Mouse (Mus musculus) MEL (cell line): ENCODE data around the gene Dusp1. TPM values are rescaled to one million over a fixed set of nuclear protein-coding genes. Genes with fewer than 3 reads are reported as not detected.

ENCODE experiments used
- DNase-seq: peaks from one replicate; pipeline ENCODE4 v3.0.0; 2011; ENCODE audit warnings: low read depth, low spot score
- H3K27ac ChIP-seq: 2 replicates; pipeline ENCODE4 v1.5.1; 2012; ENCODE audit warnings: low read depth, mild to moderate bottlenecking, control low read depth, low read length, moderate library complexity; ENCODE audit not compliant: control insufficient read depth
- H3K27me3 ChIP-seq, 2 experiments: fragments of 150-350 bp in 1 of 2; sonication (generic) in 1 of 2; 2 replicates each; pipeline ENCODE4 v1.6.1; 2012; ENCODE audit warnings: low read length in 2 of 2, mild to moderate bottlenecking in 2 of 2, improper control_type of control experiment in 1 of 2, moderate library complexity in 1 of 2; ENCODE audit not compliant: insufficient read depth in 2 of 2, control insufficient read depth in 1 of 2
- H3K36me3 ChIP-seq, 2 experiments: 2 replicates each; pipeline ENCODE4 v1.6.1; 2012 to 2014; ENCODE audit warnings: low read length in 2 of 2, improper control_type of control experiment in 1 of 2, inconsistent platforms in 1 of 2, mild to moderate bottlenecking in 1 of 2; ENCODE audit not compliant: insufficient read depth in 2 of 2, control insufficient read depth in 1 of 2
- H3K4me1 ChIP-seq, 2 experiments: fragments of 150-350 bp in 1 of 2; sonication (generic) in 1 of 2; 2 replicates each; pipeline ENCODE4 v1.6.1; 2012; ENCODE audit warnings: low read length in 2 of 2, improper control_type of control experiment in 1 of 2, mild to moderate bottlenecking in 1 of 2; ENCODE audit not compliant: insufficient read depth in 2 of 2, control insufficient read depth in 1 of 2
- H3K4me3 ChIP-seq, 2 experiments: fragments of 150-350 bp in 1 of 2; sonication (generic) in 1 of 2; 2 replicates each; pipeline ENCODE4 v1.5.1; 2012; ENCODE audit warnings: low read depth in 2 of 2, low read length in 2 of 2, mild to moderate bottlenecking in 2 of 2, moderate library complexity in 2 of 2, control low read depth in 1 of 2, improper control_type of control experiment in 1 of 2; ENCODE audit not compliant: control insufficient read depth in 1 of 2, insufficient read depth in 1 of 2
- H3K79me2 ChIP-seq: 2 replicates; pipeline ENCODE4 v1.6.1; 2012; ENCODE audit warnings: mild to moderate bottlenecking, low read length, moderate library complexity; ENCODE audit not compliant: control insufficient read depth, poor library complexity, insufficient read depth
- H3K9ac ChIP-seq: 2 replicates; pipeline ENCODE4 v1.6.1; 2012; ENCODE audit warnings: low read depth, mild to moderate bottlenecking, control low read depth, low read length, moderate library complexity; ENCODE audit not compliant: control insufficient read depth, poor library complexity, severe bottlenecking
- H3K9me3 ChIP-seq: fragments of 150-350 bp; sonication (generic); replicated peaks from 2 replicates; pipeline ENCODE4 v1.6.1; 2012; ENCODE audit warnings: mild to moderate bottlenecking, low read length, improper control_type of control experiment, moderate library complexity; ENCODE audit not compliant: insufficient read depth
- BHLHE40 ChIP-seq: IDR thresholded peaks from 2 replicates; pipeline ENCODE4 v1.6.1; 2012; ENCODE audit warnings: low read depth, mild to moderate bottlenecking, inconsistent platforms, low read length, improper control_type of control experiment, borderline replicate concordance
- CHD1 ChIP-seq: IDR thresholded peaks from 2 replicates; pipeline ENCODE4 v1.6.1; 2012; ENCODE audit warnings: low read depth, mild to moderate bottlenecking, inconsistent platforms, low read length, improper control_type of control experiment
- CHD2 ChIP-seq: IDR thresholded peaks from 2 replicates; pipeline ENCODE4 v1.6.1; 2011; ENCODE audit warnings: low read length, improper control_type of control experiment
- GABPA ChIP-seq: IDR thresholded peaks from 2 replicates; pipeline ENCODE4 v1.6.1; 2012; ENCODE audit warnings: low read depth, mild to moderate bottlenecking, inconsistent platforms, low read length, improper control_type of control experiment, moderate library complexity
- GATA1 ChIP-seq: IDR thresholded peaks from 2 replicates; pipeline ENCODE4 v1.6.1; 2011; ENCODE audit warnings: low read depth, low read length, improper control_type of control experiment
- HCFC1 ChIP-seq: IDR thresholded peaks from 2 replicates; pipeline ENCODE4 v1.6.1; 2012; ENCODE audit warnings: low read depth, mild to moderate bottlenecking, inconsistent platforms, low read length, improper control_type of control experiment, moderate library complexity
- JUND ChIP-seq: IDR thresholded peaks from 2 replicates; pipeline ENCODE4 v1.6.1; 2011; ENCODE audit warnings: low read depth, mild to moderate bottlenecking, improper control_type of control experiment, low read length
- MAX ChIP-seq: IDR thresholded peaks from 2 replicates; pipeline ENCODE4 v1.6.1; 2011; ENCODE audit warnings: low read length, improper control_type of control experiment
- MEF2A ChIP-seq: IDR thresholded peaks from 2 replicates; pipeline ENCODE4 v1.6.1; 2014; ENCODE audit warnings: low read depth, mild to moderate bottlenecking, inconsistent platforms, low read length, improper control_type of control experiment; ENCODE audit not compliant: poor library complexity, insufficient replicate concordance, severe bottlenecking; ENCODE audit errors: extremely low read depth
- MYB ChIP-seq: IDR thresholded peaks from 2 replicates; pipeline ENCODE4 v1.6.1; 2011; ENCODE audit warnings: mild to moderate bottlenecking, low read depth, low read length, improper control_type of control experiment
- MYC ChIP-seq: IDR thresholded peaks from 2 replicates; pipeline ENCODE4 v1.6.1; 2011; ENCODE audit warnings: low read depth, mild to moderate bottlenecking, low read length, improper control_type of control experiment, moderate library complexity
- NELFE ChIP-seq: IDR thresholded peaks from 2 replicates; pipeline ENCODE4 v1.6.1; 2011; ENCODE audit warnings: low read depth, low read length, improper control_type of control experiment
- POLR2A ChIP-seq, 2 experiments: IDR thresholded peaks; 2 replicates each; pipeline ENCODE4 v1.6.1; 2011 to 2012; ENCODE audit warnings: low read length in 2 of 2, mild to moderate bottlenecking in 2 of 2, control low read depth in 1 of 2, improper control_type of control experiment in 1 of 2, low read depth in 1 of 2, moderate library complexity in 1 of 2; ENCODE audit not compliant: control insufficient read depth in 1 of 2, insufficient read depth in 1 of 2, poor library complexity in 1 of 2
- POLR2AphosphoS2 ChIP-seq: IDR thresholded peaks from 2 replicates; pipeline ENCODE4 v1.6.1; 2011; ENCODE audit warnings: low read length, improper control_type of control experiment
- POLR2AphosphoS5 ChIP-seq: IDR thresholded peaks from 2 replicates; pipeline ENCODE4 v1.6.1; 2012; ENCODE audit warnings: low read depth, borderline replicate concordance, mild to moderate bottlenecking, inconsistent platforms, low read length, moderate library complexity, mixed read lengths
- RCOR1 ChIP-seq: IDR thresholded peaks from 2 replicates; pipeline ENCODE4 v1.6.1; 2012; ENCODE audit warnings: low read depth, mild to moderate bottlenecking, inconsistent platforms, low read length, improper control_type of control experiment
- SIN3A ChIP-seq: IDR thresholded peaks from 2 replicates; pipeline ENCODE4 v1.6.1; 2012; ENCODE audit warnings: low read length, improper control_type of control experiment, inconsistent platforms
- TAL1 ChIP-seq: IDR thresholded peaks from 2 replicates; pipeline ENCODE4 v1.6.1; 2012; ENCODE audit warnings: mild to moderate bottlenecking, inconsistent platforms, low read length, moderate library complexity, mixed read lengths
- USF1 ChIP-seq: IDR thresholded peaks from 2 replicates; pipeline ENCODE4 v1.6.1; 2014; ENCODE audit warnings: low read depth, mild to moderate bottlenecking, inconsistent platforms, low read length, improper control_type of control experiment, moderate library complexity
- ZKSCAN1 ChIP-seq: IDR thresholded peaks from 2 replicates; pipeline ENCODE4 v1.6.1; 2012; ENCODE audit warnings: low read depth, mild to moderate bottlenecking, inconsistent platforms, low read length, improper control_type of control experiment, moderate library complexity
- ZNF384 ChIP-seq: IDR thresholded peaks from 2 replicates; pipeline ENCODE4 v1.6.1; 2012; ENCODE audit warnings: low read depth, mild to moderate bottlenecking, inconsistent platforms, low read length, improper control_type of control experiment
- polyA plus RNA-seq, 2 experiments: library from polyadenylated mRNA; stranded (reverse) in 1 of 2; unstranded in 1 of 2; fragments of >175 nt in 1 of 2; fragments of >200 nt in 1 of 2; gene quantifications; 2 replicates each; pipeline versions ENCODE4 v1.2.1 to v1.2.4; 2012; ENCODE audit warnings: low replicate concordance in 2 of 2, low read depth in 1 of 2; ENCODE audit not compliant: insufficient read length in 2 of 2, insufficient read depth in 1 of 2, missing spikeins in 1 of 2
- total RNA-seq: library from RNA; depleted of rRNA; stranded (reverse); fragments of 300-350 nt; gene quantifications from 2 replicates; pipeline ENCODE4 v1.2.3, GENCODE M21; 2012

The Dusp1 gene
- total and polyA plus RNA-seq, 3 experiments, result 0.96 to 5.0 TPM; not detected in 1

DNA sequence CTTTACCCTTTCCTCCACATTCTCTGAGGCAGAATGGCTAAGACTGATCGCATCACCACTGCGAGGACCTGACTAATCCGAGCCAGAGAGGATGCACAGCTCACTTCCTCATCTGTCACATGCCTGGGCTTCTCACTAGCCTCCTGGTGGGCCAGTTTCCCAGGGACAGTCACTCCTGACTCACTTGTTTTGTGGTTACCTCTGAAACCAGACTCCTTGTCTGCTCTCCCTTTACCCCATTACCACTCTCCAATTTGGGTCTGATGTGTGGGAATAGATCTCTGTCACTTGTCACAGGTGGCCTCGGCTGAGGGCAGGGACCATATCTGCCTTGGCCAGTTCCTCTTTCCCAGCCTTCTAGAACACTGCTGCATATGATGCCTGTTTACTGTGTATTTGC lies 43.7 kb upstream of the Dusp1 start (continued):
- no peak for TF ChIP-seq ZNF384
- no peak for TF ChIP-seq NELFE
- TF ChIP-seq POLR2AphosphoS5, result no peak
- TF ChIP-seq SIN3A, result no peak
- TF ChIP-seq CHD2, result no peak
- peak; percentile 34; the same call in 1 of the 2 replicates for TF ChIP-seq USF1
- no peak for TF ChIP-seq ZKSCAN1

DNA sequence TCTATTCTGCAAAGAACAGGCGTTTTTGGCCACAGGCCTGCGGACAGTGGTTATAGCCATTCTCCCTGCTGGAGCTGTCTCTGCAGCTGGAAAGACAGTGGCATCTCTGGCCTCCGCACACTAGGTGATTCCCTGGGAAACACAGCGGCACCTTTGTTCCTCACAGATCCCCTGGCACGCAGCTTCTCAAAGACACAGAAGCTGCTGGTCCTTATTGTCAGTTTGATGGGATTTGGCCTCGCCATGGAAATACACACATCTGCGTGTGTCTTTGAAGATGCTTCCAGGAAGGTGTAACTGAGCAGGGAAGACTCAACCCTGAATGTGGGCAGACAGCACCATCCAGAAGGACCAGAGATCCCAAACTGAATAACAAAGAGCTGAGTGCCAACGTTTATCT lies 41.4 kb upstream of the Dusp1 start:
- Histone ChIP-seq H3K36me3 (peaks cover 0 to 10% of the 10 kb centered on the region in 2 experiments; a peak in 2 of 4 replicates), H3K27ac (no peak overlapping the region), H3K4me3 (no peak overlapping the region), H3K9ac (no peak overlapping the region), H3K9me3 (no peaks in the 10 kb centered on the region), H3K79me2 (no peaks in the 10 kb centered on the region), H3K27me3 (no peaks in the 10 kb centered on the region), H3K4me1 (peaks cover 8 to 16% of the 10 kb centered on the region in 2 experiments; a peak in 3 of 4 replicates)
- no peak for DNase-seq
- TF ChIP-seq ZKSCAN1 (no peak), MAX (no peak), POLR2A (IDR thresholded peaks at IDR 0.05; ENCODE audit: control insufficient read depth in 1 of 2, insufficient read depth in 1 of 2, low read depth in 1 of 2, low read length in 2 of 2, poor library complexity in 1 of 2) (no peak), TAL1 (no peak), HCFC1 (no peak), RCOR1 (no peak), JUND (no peak), GATA1 (no peak), CHD1 (no peak), MYB (no peak), GABPA (no peak), POLR2AphosphoS5 (no peak), CHD2 (no peak), BHLHE40 (no peak), MEF2A (no peak), USF1 (no peak), NELFE (no peak)

DNA sequence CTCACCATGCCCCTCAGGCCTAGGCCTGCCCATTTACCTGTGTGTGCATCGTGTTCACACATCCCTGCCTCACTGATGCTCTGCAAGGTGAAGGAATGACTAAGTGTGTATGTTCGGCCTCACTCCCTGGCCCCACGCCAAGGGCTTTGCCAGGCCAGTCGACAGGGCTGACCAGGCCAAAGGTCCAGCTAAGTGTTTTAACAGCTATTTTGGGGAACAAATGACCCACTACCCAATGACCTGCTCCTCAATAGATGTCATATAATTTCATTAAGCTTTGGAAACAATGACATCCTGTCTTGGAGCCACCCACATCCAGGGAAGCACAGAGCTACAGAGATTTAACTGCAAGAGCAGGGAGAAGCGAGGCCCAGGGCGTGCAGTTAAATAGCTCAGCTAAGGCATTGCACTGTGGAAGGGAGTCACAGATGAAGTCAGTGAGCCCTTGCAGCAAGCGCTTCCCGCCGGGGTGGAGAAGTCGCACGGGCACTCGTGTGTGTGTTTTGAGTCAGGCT lies 40.5 kb upstream of the Dusp1 start:
- H3K4me1 ChIP-seq, result peaks cover 8 to 16% of the 10 kb centered on the region in 2 experiments; a peak in 3 of 4 replicates
- no peak overlapping the region for H3K4me3 ChIP-seq
- TF ChIP-seq ZNF384, result no peak
- TF ChIP-seq POLR2AphosphoS2, result no peak
- TF ChIP-seq SIN3A, result no peak
- no peak for TF ChIP-seq MAX
- TF ChIP-seq JUND, result no peak
- no peak for TF ChIP-seq HCFC1
- TF ChIP-seq GABPA, result no peak
- TF ChIP-seq MYC, result no peak
- no peaks in the 10 kb centered on the region for H3K27me3 ChIP-seq
- no peaks in the 10 kb centered on the region for H3K79me2 ChIP-seq
- DNase-seq, result no peak
- H3K27ac ChIP-seq, result no peak overlapping the region; the same call in 1 of the 2 replicates
- H3K9ac ChIP-seq, result no peak overlapping the region
- H3K36me3 ChIP-seq, result peaks cover 0 to 10% of the 10 kb centered on the region in 2 experiments; a peak in 2 of 4 replicates
- no peaks in the 10 kb centered on the region for H3K9me3 ChIP-seq
